Mouse (Mus musculus) thymus, postnatal 4 days (tissue): Measurements from ENCODE around the gene Zfp746.

Experiments
- DNase-seq: peaks from one replicate; pipeline ENCODE4 v3.0.0; 2021

Zfp746 gene

DNA sequence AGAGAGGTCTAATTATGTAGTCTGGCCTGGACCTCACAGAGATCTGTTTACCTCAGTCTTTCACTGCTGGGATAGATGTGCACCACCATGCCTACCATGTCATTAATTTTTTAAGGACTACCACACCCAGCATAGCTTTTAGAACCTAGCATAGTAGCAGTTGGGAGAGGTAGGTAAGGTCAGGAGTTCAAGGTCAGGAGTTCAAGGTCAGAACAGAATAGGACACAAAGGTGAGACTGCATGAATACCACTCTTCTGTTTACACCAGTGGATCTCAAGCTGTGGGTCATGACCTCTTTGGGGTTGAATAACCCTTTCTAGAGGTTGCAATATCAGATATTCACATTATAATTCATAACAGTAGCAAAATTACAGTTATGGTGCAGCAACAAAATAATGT, 53.7 kb downstream of the Zfp746 start:
- DNase-seq, result no peak

DNA sequence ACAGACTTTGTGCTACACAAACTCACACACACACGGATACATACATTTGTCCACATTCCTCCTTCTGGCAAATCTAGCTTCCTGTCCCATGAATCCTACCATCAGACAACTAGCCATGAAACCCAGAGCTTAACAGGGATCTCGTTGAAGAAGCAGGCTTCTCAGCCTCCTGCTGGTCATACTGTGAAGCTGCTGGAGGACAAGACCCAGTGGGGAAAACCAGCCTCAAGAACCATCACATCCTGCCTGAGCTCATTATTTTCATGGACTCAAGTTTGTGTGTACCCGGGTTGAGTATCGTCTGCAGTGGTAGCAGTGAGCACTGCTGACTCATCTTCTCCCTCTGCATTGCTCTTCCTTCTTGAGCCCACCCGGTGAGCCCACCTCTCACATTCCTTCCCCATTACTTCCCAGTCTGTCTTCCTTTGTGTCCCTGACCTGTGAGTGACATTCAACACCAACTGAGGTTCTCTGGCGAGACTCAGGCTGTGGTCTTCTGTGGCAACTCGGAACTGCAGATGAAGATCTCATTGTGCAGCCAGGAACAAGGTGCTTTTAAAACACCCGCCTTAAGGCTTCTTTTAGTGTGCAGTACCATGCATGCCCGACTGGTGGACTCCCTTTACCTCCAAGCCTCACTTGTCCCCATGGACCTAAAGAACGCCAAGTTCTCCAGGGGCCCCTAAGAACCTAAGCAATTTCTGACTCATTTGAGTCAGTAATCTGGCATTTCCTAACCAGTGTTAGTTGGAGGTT, 60.3 kb downstream of the Zfp746 start:
- no peak for DNase-seq

DNA sequence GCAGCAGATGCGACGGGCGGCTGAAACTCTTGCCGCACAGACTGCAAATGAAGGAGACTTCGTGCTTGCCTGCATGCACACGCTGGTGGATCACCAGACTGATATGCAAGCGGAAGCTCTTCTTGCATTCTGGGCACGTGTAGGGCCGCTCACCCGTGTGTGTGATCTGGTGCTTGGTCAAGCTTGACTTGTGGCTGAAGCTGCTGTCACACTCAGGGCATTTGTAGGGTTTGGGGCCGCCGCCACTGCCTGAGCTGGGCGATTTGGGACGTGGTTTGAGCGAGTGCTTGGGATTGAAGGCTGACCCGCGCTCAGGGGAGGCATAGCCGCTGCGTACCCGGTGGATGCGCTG, 61.4 kb downstream of the Zfp746 start:
- DNase-seq, result no peak

DNA sequence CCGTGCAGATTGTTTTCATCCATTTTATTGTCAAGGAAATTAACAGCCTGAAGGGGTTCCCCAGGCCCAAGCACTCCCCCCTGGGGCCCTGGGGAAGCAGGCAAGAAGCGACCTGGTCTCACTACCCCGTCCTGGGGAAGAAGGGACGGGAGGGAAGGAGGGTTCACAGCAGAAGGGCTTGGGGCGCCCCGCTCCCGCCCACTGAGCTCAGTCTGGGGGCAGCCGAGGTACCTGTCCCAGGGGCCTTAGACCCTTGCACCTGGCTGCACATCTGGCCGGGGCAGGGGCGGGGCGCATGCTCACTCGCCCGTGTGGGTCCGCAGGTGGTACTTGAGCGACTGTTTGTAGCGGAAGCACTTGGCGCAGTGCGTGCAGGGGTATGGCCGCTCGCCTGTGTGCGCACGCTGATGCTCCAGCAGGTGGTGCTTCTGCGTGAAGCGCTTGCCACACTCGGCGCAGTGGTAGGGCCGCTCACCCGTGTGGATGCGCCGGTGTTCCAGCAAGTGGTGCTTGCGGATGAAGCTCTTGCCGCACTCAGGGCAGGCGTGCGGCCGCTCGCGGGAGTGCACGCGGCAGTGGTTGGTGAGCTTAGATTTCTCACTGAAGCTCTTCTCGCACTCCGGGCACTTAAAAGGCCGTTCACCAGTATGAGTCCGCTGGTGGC, 61.9 kb downstream of the Zfp746 start:
- DNase-seq, result no peak

DNA sequence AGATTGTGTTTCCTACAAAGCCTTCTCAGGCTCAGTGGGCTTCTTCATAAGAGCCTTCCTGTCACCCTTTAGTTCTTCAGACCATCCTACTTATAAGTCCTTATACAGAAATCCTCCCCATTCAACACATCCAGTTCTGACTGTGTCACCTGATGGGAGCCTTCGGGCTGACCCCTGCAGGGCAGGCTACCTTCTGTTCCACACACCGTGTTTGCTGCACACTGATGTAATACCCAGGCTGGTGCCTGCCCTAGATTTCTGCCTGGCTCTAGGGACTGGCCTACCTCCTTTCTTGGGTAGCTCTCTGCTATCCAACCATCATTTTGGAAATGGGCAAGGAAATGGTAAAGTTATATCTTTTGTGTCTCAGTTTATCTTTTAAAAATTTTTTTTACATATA, 63.7 kb downstream of the Zfp746 start:
- no peak for DNase-seq

DNA sequence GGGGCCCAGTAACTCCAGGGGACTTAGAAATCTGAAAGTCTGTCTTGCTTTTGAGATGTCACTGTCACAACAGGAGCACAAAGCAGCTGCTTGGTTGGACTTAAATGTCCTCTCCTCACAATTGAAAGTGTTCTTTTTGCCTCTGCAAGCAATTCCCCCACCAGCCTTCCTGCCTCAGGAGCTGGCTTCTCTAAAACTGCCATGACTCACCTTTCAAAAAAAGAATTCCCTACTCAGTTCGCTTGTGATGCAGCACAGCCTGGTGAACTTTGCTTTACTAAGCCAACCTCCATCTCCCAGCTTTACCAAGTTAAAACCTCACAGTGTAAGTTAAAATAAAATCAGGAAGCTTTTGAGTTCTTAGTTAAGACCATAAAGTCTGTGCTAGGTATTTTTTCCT, 64.7 kb downstream of the Zfp746 start:
- DNase-seq, result no peak

DNA sequence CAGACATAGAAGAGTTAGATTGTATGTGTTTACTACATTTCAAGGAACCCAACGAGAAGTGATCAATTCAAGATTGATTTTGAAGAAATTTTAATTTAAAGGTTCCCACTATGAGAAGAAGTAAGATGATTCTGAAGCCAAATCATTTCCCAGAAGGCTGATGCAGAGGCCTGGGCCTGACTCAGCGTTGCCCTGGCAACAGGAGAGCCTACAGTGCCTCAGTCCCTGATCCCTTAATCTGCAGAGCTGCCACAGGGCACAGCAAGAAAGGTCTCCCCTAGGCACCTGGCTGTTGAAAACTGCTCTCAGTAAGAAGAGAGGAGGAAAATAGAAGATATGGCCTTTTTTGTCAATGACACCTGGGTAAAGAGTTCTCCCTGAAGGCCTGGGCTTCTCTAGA, 66.4 kb downstream of the Zfp746 start:
- no peak for DNase-seq

DNA sequence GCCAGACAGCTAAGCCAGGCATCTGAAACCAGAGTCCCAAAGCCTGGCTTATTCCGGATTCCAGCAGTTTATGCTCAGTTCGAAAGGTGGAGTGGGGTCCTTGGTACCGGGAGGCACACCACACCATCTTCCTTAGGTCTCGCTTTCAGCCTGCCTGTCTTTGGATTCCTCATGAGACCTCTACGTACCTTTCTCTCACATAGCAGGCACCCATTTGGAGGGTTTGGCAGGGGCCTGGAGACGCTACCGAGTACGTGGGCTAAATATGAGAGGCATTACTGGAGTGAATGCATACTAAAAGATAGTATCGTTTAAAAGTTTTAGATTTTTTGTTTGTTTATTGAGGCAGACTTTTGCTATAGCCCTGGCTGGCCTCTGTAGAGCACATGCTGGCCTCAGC, 69.6 kb downstream of the Zfp746 start:
- no peak for DNase-seq

DNA sequence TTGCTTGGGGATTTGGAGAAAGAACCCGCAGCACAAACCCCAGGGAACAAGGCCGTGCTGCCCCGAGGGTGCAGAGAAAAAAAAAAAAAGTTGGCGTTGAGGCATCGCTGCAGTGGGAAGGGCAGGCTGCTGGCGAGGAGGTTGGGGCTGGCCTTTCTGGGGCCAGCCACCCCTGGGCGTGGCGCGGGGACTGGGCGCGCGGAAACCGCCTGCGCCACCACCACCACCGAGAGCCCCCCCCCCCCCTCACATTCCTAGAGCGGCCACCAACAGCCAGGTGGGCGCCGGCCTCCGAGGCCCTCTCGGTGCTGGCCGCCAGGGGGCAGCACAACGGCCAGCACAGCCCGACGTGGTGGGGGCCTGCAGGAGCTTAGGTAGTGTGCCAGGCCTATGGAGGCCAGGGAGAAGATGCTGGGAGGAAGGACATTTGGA, 70.3 kb downstream of the Zfp746 start:
- peak; percentile 88 for DNase-seq
